Mouse (Mus musculus) layer of hippocampus, adult 11-12 months (tissue): Measurements from ENCODE around the gene Ndufs5.

Experiments
- DNase-seq: peaks from one replicate; pipeline ENCODE4 v3.0.0; 2022; ENCODE audit warnings: low spot score

The Ndufs5 gene

DNA sequence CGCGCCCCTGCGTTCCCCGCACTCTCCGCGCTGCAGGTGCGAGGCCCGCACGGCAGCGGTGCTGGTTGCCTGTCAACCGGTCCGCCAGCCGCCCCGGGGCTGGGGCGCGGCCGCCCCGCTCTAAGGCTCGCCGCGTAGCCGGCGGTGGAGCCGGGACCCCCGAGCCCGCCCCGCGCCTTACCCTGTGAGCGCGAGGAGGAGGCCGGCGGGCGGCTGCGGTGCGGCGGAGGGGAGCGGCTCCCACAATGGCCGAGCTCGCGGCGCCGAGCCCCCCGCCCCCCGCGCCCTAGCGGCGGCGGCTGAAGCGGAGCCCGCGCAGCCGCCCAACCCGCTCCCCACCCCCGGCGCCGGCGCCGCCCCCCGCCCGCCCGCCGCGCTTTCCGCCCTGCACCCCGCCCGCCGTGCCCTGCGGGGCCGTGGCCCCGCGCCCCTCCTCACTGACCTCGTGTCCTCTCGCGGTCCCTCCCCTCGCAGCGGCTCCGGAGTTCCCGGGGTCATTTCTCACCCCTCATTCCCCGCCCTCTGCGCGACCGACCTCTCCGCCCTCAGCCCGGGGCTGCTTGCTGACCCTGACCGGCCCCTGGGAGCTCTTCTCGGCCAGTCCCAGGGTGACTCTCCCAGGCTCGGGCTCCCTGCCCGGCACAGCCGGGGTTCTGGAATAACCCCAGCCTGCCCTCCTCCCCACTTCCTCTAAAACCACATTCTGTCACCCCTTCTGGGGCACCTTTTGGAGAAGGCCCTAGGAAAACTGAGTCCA lies 30.8 kb downstream of the Ndufs5 start:
- no peak for DNase-seq

DNA sequence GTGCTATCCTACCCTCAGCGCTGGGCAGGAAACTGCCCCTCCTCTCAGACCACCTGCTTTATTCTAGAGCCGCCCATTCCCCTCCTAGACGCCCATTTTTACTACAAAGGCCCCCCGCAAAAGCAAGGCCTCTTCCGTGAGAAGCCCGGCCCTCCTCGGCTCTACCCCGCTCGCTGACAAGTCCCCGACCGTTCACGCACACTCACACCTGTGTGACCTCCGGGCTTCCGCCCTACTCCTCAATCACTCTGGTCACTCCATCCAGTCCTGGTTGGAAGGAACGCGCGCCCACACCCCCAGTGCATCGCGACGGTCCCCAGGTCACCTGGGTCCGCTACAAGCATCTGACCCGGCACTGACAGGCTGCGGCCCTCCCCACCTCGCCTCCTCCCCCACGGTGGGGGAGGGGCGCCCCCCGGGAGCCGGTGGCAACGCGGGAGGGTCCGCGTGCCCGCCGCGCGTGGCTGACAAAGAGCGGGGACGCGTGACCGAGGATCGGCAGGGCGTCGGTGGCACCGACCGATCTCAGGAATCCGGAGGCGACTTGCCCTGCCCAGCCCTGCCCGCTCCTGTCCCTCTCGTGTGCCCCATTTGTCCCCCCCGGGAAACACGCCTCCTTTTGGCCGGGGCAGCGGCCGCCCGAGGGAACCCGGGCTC lies 31.5 kb downstream of the Ndufs5 start:
- no peak for DNase-seq

DNA sequence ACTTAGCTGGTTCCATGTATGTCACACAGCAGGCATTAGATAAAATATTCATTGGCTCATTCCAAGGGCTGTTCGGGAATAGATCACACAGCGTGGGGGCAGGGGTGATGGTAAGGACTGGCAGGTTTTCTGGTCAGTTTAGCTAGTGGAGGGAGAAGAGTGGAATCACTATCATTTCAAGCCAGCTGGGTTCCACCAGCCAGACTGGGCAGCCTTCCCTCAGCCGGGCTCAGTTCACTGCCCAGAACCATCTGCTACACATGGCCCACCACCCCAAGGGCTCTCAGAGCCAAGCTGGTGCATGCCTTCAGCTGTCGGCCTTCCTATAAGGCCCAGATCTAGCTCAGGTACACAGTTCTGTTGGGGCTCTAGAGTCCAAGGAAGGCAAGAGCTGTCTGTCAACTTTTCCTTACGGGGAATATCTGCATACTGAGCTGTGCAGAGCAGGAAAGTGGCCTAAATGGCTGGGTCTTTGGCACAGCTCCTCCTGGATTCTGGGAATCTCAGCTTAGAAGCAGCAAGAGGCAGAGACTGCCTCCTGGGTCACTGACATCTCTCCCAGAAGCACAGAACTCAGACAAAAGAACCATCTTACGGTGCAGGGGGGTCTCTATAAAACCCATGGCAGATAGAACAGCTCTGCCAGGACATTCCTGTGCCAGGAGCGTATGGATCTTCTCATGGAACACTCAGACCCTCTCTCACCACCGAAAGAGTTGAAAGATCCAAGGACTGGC lies 32.3 kb downstream of the Ndufs5 start:
- no peak for DNase-seq

DNA sequence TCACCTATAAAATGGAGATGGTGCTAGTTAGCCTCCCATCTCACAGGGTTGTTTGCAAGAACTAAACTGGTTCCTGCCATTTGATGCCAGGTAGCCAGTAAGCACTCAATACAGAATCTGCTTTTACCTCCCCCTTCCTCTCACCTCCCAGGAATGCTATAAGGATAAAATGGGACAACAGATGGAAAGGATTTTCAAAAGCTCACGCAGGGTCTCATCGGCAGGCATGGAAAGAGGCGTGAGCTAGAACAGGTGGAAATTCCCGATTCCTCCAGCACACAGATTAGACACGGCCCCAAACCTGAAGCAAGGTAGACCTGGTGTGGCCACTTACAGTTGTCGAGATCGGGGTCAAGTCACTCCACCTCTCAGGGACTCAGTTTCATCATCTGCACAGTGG lies 33.0 kb downstream of the Ndufs5 start:
- DNase-seq: no peak

DNA sequence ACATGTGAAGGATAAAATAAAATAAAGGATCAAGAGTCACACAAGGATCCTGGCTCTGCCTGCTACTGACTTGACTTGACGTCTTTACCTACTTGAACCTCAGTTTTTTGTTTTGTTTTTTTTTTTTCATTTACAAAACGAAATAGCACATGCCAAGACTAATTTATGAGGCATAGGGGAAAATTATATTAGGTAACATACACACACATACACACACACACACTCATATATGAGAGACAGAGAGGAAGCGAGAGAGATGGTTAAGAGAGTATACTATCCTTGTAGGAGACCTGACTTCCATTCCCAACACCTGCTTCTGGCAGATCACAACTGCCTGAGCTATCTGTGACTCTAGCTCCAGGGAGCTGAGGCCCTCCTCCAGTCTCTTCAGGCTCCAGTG lies 33.7 kb downstream of the Ndufs5 start, which contains the start of gene Macf1:
Macf1 (minus strand) TSS at position 101 of the 400 bp plus-strand sequence.
- no peak for DNase-seq

DNA sequence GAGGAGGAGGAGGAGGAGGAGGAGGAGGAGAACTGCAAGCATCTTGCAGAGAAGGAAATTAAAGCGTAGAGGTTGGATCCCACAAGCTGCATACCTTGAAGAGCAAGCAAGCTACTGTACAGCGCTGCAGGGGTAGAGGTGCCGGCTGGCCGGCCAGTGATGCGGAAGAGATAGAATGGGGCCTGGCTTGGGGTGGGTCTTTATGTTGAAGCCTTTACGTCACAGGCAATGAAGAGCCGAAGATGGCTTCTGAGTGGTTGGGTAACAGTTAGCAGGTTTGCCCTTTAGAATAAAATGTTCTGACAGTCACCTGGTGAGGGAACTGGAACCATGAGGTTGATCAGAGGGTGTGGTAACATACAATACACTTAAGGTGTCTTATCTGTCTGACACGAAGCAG lies 35.7 kb downstream of the Ndufs5 start:
- DNase-seq: no peak

DNA sequence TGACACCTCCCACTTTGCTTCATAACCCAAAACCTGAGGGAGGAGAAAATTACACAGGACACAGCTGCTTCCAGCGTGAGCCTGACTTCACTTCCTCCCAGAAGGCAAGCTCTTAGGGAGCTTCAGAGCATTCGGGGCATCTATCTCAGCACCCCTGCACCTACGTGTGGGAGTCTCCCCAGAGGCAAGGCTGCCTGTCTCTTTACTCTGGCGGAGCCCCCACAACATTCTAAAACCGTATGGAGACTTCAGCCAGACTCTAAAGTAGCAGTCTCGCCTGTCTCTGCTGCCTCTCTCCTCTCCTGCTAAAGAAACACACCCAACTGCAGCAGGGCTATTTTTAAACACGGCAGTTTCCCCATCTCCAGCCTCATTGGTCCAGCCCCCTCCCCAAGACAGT lies 37.0 kb downstream of the Ndufs5 start:
- no peak for DNase-seq

DNA sequence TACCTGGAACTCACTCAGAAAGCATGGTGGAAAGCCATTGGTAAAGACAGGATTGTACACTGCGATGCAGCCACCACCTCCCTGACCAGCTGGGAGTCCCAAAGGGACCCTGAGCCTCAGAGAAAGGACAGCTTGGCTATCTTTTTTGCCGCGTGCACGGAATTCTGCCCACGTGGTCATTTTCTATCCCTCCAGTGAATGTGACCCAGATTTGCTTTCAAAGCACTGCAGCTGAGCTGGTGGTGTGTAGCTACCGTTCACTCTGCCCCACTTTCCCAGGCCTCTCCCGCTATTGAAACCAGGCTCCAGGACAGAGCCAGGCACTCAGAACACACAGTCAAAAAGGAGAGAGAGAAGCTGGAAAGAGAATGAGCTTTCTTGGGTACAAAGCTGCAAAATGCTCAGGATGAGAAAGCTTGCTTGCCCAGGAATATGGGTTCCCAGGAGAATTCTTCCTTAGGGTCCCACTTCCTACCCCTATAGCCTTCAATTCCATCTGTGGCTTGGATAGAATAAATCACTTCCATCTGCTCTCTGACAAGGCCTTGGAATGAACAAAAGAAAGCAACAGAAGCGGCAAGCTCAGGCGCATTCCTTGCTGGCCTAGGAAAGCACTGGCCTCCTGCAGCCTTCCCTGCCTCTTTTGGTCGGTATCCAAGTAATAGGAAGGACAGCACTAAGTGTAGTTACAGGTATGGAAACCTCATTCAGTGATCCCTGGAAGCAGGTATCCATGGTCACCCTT lies 40.8 kb downstream of the Ndufs5 start:
- DNase-seq: no peak

DNA sequence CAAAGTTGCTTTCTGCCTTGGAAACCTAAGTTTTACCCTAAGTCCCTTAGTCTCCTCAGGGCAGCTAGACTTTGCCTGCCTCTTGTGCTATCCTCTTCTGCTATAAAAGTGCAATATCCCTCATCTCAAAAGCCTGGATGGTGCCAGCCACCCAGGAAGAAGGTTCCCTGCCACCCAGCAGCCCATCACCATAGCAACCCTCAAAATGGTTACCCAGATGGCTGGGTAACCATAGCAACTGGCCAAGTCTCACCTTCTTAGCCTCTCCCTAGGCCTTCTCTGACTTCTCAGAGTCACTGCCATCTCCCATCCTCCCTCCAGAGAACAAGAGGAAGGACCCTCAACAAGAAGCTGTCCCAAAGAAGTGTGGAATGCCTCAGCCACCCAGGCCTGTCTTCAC lies 47.4 kb downstream of the Ndufs5 start:
- peak; percentile 52 for DNase-seq

DNA sequence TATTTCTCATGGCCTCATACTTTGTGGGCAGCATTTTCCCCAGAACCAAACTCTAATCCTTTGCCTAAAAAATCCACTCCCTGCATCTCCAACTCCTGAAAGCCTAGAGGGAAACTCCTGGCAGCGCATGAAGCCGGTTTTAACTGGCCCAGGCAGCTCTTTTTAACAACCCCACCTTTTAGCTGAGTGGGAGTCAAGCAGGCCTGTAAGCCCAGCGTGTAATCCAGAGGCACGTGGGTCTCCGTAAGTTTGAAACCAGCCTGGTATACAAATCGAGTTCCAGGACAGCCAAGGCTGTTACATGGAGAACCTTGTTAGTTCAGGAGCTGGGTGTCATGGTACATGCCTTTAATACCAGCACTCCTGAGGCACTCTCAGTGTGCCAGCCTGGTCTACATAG lies 48.3 kb downstream of the Ndufs5 start:
- no peak for DNase-seq

DNA sequence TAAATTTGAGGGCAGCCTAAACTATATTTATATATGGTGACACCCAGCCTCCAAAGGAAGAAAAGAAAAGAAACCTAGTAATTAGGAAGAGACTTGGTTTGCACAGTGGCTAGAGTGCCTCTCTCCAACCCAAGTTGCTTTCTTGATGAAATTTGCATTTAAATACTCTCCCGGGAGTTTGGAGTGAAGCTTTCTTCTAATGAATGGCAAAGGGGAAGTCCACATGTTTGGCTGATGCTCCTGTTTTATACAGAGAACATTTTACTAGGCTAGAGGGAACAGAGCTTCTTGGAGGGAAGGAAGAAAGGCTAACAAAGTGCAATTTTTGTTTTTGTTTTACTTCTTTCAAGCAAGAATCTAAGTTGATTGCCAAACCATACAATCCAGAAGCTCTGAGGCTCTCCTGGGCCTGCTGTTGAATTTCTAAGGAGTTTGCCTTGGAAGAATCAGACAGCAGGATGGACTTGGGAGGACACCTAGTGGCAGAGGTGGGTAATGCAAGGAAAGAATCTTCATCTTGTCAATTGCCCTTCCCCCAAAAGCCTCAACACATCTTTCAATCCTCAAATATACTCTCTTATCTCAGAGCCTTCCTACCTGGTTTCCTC lies 50.6 kb downstream of the Ndufs5 start:
- DNase-seq: peak; percentile 91

DNA sequence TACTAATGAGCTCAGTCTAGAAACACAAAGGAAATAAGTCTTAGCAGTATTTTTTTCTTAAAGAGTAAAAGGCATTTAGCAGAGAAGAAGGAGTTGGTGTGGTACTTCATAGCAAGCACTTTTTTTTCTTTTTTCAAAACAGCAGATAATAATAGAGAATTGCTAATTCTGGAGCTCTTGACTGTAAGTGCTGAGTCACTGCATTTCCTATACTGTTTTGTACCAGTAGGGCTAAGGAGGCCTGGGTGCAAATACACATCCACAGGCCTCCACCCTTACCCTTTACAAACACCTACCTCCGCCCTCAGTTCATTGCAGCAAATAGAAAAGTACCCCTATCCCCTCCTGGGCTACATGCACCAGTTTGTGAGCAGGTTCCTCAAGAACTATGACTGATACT lies 51.5 kb downstream of the Ndufs5 start:
- no peak for DNase-seq

DNA sequence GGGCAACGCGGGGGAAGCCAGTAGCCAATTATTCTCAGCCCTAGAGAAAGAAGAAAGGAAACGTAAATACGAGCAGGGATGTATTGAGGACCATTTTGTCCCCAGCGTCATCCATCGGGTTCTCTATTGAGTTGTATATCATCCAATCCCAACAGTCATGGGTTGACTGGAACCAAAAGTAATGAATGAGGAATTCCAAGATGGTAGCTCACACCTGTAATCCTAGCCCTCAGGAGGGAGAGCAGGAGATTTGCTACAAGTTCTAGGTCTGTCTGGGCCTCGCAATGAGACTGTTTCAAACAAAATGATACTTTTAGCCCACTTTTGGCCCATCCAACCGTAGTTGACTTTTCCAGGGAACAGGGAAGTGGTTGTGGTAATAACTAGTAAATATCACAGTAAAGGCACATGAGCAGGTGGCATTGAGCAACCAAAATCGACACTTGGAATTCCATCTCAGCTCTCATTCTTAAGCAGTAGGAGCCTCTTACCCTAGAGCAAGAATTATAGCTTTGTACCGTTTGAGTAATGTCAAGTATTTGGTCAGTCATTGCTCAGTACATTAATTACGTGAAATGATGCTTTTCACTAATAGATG lies 52.2 kb downstream of the Ndufs5 start:
- DNase-seq: no peak

DNA sequence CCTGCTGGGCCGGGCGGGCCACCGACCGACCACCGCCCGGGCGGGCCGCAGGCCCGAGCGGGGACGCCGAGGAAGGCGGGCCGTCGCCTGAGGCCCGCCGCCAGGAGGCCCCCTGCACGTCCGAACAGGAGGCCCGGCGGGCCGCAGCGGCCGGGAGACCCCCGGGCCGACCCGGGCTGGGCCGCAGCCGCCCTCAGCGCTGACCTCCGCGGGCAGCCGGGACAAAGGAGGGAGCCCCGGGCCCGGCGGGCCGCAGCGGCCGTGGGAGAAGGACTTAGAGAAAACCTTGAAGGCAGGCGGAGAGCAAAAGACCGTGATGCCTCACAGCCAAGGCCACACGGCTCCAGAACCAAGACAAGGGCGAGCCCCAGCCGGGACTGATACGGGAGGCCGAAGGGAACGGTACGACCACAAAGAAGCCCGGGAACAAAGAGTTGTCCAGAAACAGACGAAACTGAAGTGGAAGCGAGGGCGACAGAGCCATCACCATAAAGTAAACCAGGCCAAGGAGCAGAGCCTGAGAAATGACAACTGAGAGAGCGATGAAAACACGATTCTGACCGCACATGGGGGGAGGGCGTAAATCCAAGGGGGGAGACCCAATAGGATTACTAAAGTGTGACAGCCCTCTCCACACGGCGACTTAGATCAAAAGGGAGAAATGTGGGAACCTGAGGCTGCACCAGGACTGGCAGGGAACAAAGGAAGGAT lies 52.9 kb downstream of the Ndufs5 start:
- no peak for DNase-seq

DNA sequence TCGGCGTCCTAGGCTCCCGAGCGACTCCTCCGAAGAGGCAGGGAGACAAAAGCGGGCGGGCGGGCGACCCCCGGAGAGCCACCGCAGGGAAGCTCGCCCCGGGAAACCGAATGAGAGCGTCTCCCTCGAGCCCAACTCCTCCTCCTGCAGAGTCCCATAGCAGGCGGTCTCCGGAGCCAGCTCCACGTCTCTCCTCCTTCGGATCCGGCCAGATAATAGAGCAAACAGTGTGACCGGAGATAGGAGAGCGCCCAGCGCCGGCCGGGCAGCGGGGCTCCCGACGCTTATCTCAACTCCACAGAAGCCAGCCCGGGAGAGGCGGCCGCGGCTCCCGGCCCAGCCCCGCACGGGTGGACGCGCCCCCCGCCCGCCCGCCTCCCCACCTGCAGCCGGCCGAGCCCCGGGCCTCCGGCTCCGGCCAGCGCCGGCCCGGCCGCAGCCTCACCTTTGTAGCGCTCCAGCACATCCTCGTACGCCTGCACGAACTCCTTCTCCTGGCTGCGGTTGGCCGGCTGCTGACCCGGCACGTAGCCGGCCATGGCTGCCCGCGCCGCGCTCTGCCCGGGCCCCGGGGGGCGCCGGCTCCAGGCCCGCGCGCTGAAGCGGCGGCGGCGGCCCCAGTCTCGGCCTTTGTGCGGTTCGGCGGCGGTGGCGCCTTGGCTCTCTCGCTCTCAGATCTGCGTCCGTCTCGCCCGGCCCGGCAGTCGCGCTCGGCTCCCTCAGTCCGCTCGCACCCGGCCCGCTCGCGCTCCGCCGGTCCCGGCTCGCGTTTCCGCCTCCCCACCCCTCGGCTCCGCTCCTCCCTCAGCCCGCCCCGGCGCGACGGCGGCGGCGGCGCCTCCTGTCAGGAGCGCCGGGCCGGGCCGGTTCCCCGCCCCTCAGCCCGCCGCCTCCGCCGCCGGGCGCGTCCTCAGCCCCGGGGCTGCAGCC lies 53.7 kb downstream of the Ndufs5 start:
- DNase-seq: peak; percentile 65

DNA sequence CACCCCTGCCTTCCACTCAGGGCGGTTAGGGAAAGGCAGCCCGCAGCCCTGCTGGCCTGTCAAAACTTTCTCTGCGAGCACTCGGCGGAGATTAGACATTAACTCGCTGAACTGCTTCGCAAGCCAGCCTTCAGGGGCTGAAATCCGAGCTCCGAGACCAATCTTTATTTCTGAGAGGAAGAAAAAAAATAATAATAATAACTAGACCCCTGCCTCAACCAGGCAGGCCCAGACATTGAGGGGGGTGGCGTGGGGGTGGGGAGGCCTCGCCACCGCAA lies 54.4 kb downstream of the Ndufs5 start:
- no peak for DNase-seq

DNA sequence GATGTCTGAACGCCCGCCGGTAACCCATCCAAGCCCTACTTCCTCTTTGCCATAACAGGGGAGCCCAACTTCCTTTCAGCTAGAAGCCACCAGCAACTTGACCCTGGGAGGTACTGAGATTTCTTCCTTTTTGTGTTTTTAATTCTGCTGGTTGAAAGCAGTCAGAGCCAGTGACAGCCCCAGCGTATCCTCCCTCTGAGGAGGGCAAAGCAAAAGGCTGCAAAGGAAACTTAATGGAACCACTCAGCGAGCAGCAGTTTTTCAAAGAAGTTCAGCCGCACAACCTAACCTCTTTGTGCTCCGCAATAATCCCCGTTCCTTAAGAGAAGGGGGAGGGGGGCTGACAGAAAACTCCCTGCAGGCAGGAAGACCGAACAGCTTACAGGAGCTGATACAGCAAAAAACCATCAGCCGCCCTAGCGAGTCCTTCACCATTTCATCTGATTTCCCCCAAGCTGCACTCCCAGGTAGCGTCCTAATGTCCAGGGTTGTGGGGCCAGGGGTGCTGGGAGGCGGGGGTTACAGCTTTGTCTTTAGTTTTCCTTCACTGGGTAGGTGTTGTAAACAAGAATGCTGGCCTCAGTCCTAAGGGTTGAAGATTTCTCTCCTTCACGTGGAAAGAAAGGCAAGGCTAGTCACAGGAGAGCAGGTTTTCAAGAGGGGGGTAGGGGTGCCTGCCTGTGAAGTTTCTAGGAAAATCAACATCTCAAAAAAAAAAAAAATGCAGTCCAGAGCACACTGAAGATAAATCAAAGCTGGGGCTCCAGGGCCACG lies 54.9 kb downstream of the Ndufs5 start:
- DNase-seq: no peak
